Mouse (Mus musculus) MEL (cell line): ENCODE results near the gene Tmem205.

Source experiments
- CTCF ChIP-seq, 3 experiments: IDR thresholded peaks in 2 of 3; conservative IDR thresholded peaks in 1 of 3; 2 replicates each; pipeline ENCODE4 v1.5.1; 2011 to 2012; ENCODE audit warnings: low read length in 3 of 3, low read depth in 2 of 3, mild to moderate bottlenecking in 2 of 3, improper control_type of control experiment in 1 of 3, inconsistent platforms in 1 of 3, mixed read lengths in 1 of 3, moderate library complexity in 1 of 3; ENCODE audit not compliant: control insufficient read depth in 1 of 3, insufficient read depth in 1 of 3, poor library complexity in 1 of 3, severe bottlenecking in 1 of 3
- E2F4 ChIP-seq: IDR thresholded peaks from 2 replicates; pipeline ENCODE4 v1.6.1; 2011; ENCODE audit warnings: low read depth, low read length, improper control_type of control experiment, borderline replicate concordance
- EP300 ChIP-seq, 2 experiments: IDR thresholded peaks; 2 replicates each; pipeline ENCODE4 v1.6.1; 2011; ENCODE audit warnings: improper control_type of control experiment in 2 of 2, low read length in 2 of 2, low read depth in 1 of 2, mild to moderate bottlenecking in 1 of 2
- GATA1 ChIP-seq: IDR thresholded peaks from 2 replicates; pipeline ENCODE4 v1.6.1; 2011; ENCODE audit warnings: low read depth, low read length, improper control_type of control experiment
- MAFK ChIP-seq: IDR thresholded peaks from 2 replicates; pipeline ENCODE4 v1.6.1; 2011; ENCODE audit warnings: low read depth, mild to moderate bottlenecking, low read length, improper control_type of control experiment, borderline replicate concordance
- NELFE ChIP-seq: IDR thresholded peaks from 2 replicates; pipeline ENCODE4 v1.6.1; 2011; ENCODE audit warnings: low read depth, low read length, improper control_type of control experiment
- POLR2A ChIP-seq, 2 experiments: IDR thresholded peaks; 2 replicates each; pipeline ENCODE4 v1.6.1; 2011 to 2012; ENCODE audit warnings: low read length in 2 of 2, mild to moderate bottlenecking in 2 of 2, control low read depth in 1 of 2, improper control_type of control experiment in 1 of 2, low read depth in 1 of 2, moderate library complexity in 1 of 2; ENCODE audit not compliant: control insufficient read depth in 1 of 2, insufficient read depth in 1 of 2, poor library complexity in 1 of 2
- POLR2AphosphoS5 ChIP-seq: IDR thresholded peaks from 2 replicates; pipeline ENCODE4 v1.6.1; 2012; ENCODE audit warnings: low read depth, borderline replicate concordance, mild to moderate bottlenecking, inconsistent platforms, low read length, moderate library complexity, mixed read lengths
- SMC3 ChIP-seq: IDR thresholded peaks from 2 replicates; pipeline ENCODE4 v1.6.1; 2011; ENCODE audit warnings: low read depth, low read length, improper control_type of control experiment
- TBP ChIP-seq: IDR thresholded peaks from 2 replicates; pipeline ENCODE4 v1.8.0; 2011; ENCODE audit warnings: low read depth, low read length, improper control_type of control experiment
- ZC3H11A ChIP-seq: IDR thresholded peaks from 2 replicates; pipeline ENCODE4 v1.6.1; 2012; ENCODE audit warnings: low read depth, mild to moderate bottlenecking, inconsistent platforms, low read length, improper control_type of control experiment

DNA sequence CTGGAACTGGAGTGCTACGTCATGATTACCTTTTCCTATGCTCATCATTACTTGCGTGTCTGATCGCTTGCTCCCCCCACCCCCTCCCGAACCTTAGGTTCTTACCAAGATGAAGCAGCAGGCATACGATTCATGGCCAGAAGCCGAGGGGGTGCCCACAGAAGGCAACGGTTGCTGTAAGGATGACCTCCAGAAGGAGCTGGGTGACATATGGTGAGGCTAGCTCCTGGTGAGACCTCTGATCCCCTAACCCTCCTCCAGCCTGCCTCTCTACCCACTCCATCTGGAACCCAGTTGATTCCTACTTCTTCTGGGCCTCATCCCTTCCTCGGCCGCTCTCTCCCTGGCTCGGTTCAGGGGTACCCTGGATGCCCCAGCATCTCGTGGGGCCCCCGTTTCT lies 6.7 kb upstream of the Tmem205 start:
- TF ChIP-seq MAFK (no peak), TBP (no peak), POLR2A (IDR thresholded peaks at IDR 0.05; ENCODE audit: control insufficient read depth in 1 of 2, insufficient read depth in 1 of 2, low read depth in 1 of 2, low read length in 2 of 2, poor library complexity in 1 of 2) (no peak), E2F4 (no peak), CTCF (IDR thresholded peaks at IDR 0.05 in 2 of 3, conservative IDR thresholded peaks at IDR 0.05 in 1 of 3; ENCODE audit: control insufficient read depth in 1 of 3, insufficient read depth in 1 of 3, low read depth in 2 of 3, low read length in 3 of 3, poor library complexity in 1 of 3, severe bottlenecking in 1 of 3) (no peak), SMC3 (no peak), NELFE (no peak), ZC3H11A (no peak), GATA1 (no peak), POLR2AphosphoS5 (no peak), EP300 (IDR thresholded peaks at IDR 0.05; ENCODE audit: low read depth in 1 of 2, low read length in 2 of 2) (no peak)
